Mouse (Mus musculus): ENCODE measurements around the gene Ptp4a2. TPM values are rescaled to one million over a fixed set of nuclear protein-coding genes. Genes with fewer than 3 reads are reported as not detected.
"Not testable (repeated sequence)": the region's sequence is repeated elsewhere in the genome, so short reads cannot be mapped to it uniquely, and the experiment has no call there.

The Ptp4a2 gene
- polyA plus RNA-seq, 1 experiment from 2014 or later = 224 TPM

- 88% methylated on average over 3 of the region's 3 CpGs for WGBS
- Histone ChIP-seq H3K9me3 (ENCODE audit: control insufficient read depth, low read length) (no peaks in the 10 kb centered on the region), H3K36me3 (ENCODE audit: control insufficient read depth, insufficient read depth, low read length) (no peaks in the 10 kb centered on the region), H3K27me3 (replicated peaks; ENCODE audit: control insufficient read depth, insufficient read depth, low read length) (no peaks in the 10 kb centered on the region), H3K4me2 (ENCODE audit: low read length) (no peak overlapping the region), H3K27ac (ENCODE audit: low read depth, low read length) (no peak overlapping the region), H3K4me1 (ENCODE audit: control insufficient read depth, insufficient read depth, low read depth, low read length) (no peaks in the 10 kb centered on the region), H3K9ac (ENCODE audit: low read depth, low read length) (no peak overlapping the region), H3K4me3 (ENCODE audit: low read length) (no peak overlapping the region)
- ATAC-seq = no peak
These were observed 43.6 kb downstream of the Ptp4a2 start for GRCm38 (mm10) chr4:129854615-129855014.

- H3K4me3 ChIP-seq (ENCODE audit: low read length) = no peak overlapping the region
- H3K4me2 ChIP-seq (ENCODE audit: low read length) = no peak overlapping the region
- no peaks in the 10 kb centered on the region for H3K36me3 ChIP-seq (ENCODE audit: control insufficient read depth, insufficient read depth, low read length)
- no peaks in the 10 kb centered on the region for H3K4me1 ChIP-seq (ENCODE audit: control insufficient read depth, insufficient read depth, low read depth, low read length)
- no peak overlapping the region for H3K27ac ChIP-seq (ENCODE audit: low read depth, low read length)
- H3K9ac ChIP-seq (ENCODE audit: low read depth, low read length) = no peak overlapping the region
- H3K27me3 ChIP-seq (replicated peaks; ENCODE audit: control insufficient read depth, insufficient read depth, low read length) = no peaks in the 10 kb centered on the region
- WGBS = 73% methylated on average over 16 of the region's 16 CpGs
- H3K9me3 ChIP-seq (ENCODE audit: control insufficient read depth, low read length) = no peaks in the 10 kb centered on the region
- no peak for ATAC-seq
These were observed 44.3 kb downstream of the Ptp4a2 start for GRCm38 (mm10) chr4:129855051-129855970.

GRCm38 (mm10) chr4:129860456-129860855 lies 49.4 kb downstream of the Ptp4a2 start:
- no peak overlapping the region for H3K4me2 ChIP-seq (ENCODE audit: low read length)
- H3K9ac ChIP-seq (ENCODE audit: low read depth, low read length) = no peak overlapping the region
- no peak overlapping the region for H3K4me3 ChIP-seq (ENCODE audit: low read length)
- no peak for ATAC-seq
- H3K4me1 ChIP-seq (ENCODE audit: control insufficient read depth, insufficient read depth, low read depth, low read length) = no peaks in the 10 kb centered on the region
- H3K9me3 ChIP-seq (ENCODE audit: control insufficient read depth, low read length) = no peaks in the 10 kb centered on the region
- H3K27ac ChIP-seq (ENCODE audit: low read depth, low read length) = no peak overlapping the region
- no peaks in the 10 kb centered on the region for H3K27me3 ChIP-seq (replicated peaks; ENCODE audit: control insufficient read depth, insufficient read depth, low read length)
- no peaks in the 10 kb centered on the region for H3K36me3 ChIP-seq (ENCODE audit: control insufficient read depth, insufficient read depth, low read length)
- 94% methylated on average over 9 of the region's 9 CpGs for WGBS

- no peak for ATAC-seq
- no peak overlapping the region for H3K4me3 ChIP-seq (ENCODE audit: low read length)
- no peak overlapping the region for H3K9ac ChIP-seq (ENCODE audit: low read depth, low read length)
- no peaks in the 10 kb centered on the region for H3K9me3 ChIP-seq (ENCODE audit: control insufficient read depth, low read length)
- no peaks in the 10 kb centered on the region for H3K27me3 ChIP-seq (replicated peaks; ENCODE audit: control insufficient read depth, insufficient read depth, low read length)
- no peak overlapping the region for H3K4me2 ChIP-seq (ENCODE audit: low read length)
- H3K27ac ChIP-seq (ENCODE audit: low read depth, low read length) = no peak overlapping the region
- no peaks in the 10 kb centered on the region for H3K36me3 ChIP-seq (ENCODE audit: control insufficient read depth, insufficient read depth, low read length)
- no peaks in the 10 kb centered on the region for H3K4me1 ChIP-seq (ENCODE audit: control insufficient read depth, insufficient read depth, low read depth, low read length)
- 86% methylated on average over 8 of the region's 8 CpGs for WGBS
These were observed 50.4 kb downstream of the Ptp4a2 start for GRCm38 (mm10) chr4:129861400-129861799.

- H3K4me2 ChIP-seq (ENCODE audit: low read length) = no peak overlapping the region
- H3K4me3 ChIP-seq (ENCODE audit: low read length) = no peak overlapping the region
- WGBS = 87% methylated on average over 3 of the region's 3 CpGs
- H3K27ac ChIP-seq (ENCODE audit: low read depth, low read length) = no peak overlapping the region
- no peaks in the 10 kb centered on the region for H3K36me3 ChIP-seq (ENCODE audit: control insufficient read depth, insufficient read depth, low read length)
- no peak overlapping the region for H3K9ac ChIP-seq (ENCODE audit: low read depth, low read length)
- ATAC-seq = no peak
- no peaks in the 10 kb centered on the region for H3K9me3 ChIP-seq (ENCODE audit: control insufficient read depth, low read length)
- H3K4me1 ChIP-seq (ENCODE audit: control insufficient read depth, insufficient read depth, low read depth, low read length) = no peaks in the 10 kb centered on the region
- H3K27me3 ChIP-seq (replicated peaks; ENCODE audit: control insufficient read depth, insufficient read depth, low read length) = no peaks in the 10 kb centered on the region
These were observed 51.3 kb downstream of the Ptp4a2 start for GRCm38 (mm10) chr4:129862357-129862756.

- not testable (repeated sequence) for H3K4me3 ChIP-seq (ENCODE audit: low read length); ATAC-seq; H3K36me3 ChIP-seq (ENCODE audit: control insufficient read depth, insufficient read depth, low read length); H3K9me3 ChIP-seq (ENCODE audit: control insufficient read depth, low read length); H3K9ac ChIP-seq (ENCODE audit: low read depth, low read length); H3K4me2 ChIP-seq (ENCODE audit: low read length); H3K27me3 ChIP-seq (replicated peaks; ENCODE audit: control insufficient read depth, insufficient read depth, low read length); H3K4me1 ChIP-seq (ENCODE audit: control insufficient read depth, insufficient read depth, low read depth, low read length); H3K27ac ChIP-seq (ENCODE audit: low read depth, low read length)
- 98% methylated on average over 5 of the region's 5 CpGs for WGBS
These were observed 55.2 kb downstream of the Ptp4a2 start for GRCm38 (mm10) chr4:129866171-129866570.

- Histone ChIP-seq H3K36me3 (ENCODE audit: control insufficient read depth, insufficient read depth, low read length) (no peaks in the 10 kb centered on the region), H3K27me3 (replicated peaks; ENCODE audit: control insufficient read depth, insufficient read depth, low read length) (no peaks in the 10 kb centered on the region), H3K9me3 (ENCODE audit: control insufficient read depth, low read length) (no peaks in the 10 kb centered on the region), H3K27ac (ENCODE audit: low read depth, low read length) (no peak overlapping the region), H3K4me3 (ENCODE audit: low read length) (no peak overlapping the region), H3K4me1 (ENCODE audit: control insufficient read depth, insufficient read depth, low read depth, low read length) (no peaks in the 10 kb centered on the region), H3K9ac (ENCODE audit: low read depth, low read length) (no peak overlapping the region), H3K4me2 (ENCODE audit: low read length) (no peak overlapping the region)
- no peak for ATAC-seq
- WGBS = 65% methylated on average over 6 of the region's 6 CpGs
These were observed 57.2 kb downstream of the Ptp4a2 start for GRCm38 (mm10) chr4:129868211-129868610.

- Histone ChIP-seq H3K4me3 (ENCODE audit: low read length) (no peak overlapping the region), H3K9me3 (ENCODE audit: control insufficient read depth, low read length) (no peaks in the 10 kb centered on the region), H3K9ac (ENCODE audit: low read depth, low read length) (no peak overlapping the region), H3K4me1 (ENCODE audit: control insufficient read depth, insufficient read depth, low read depth, low read length) (no peaks in the 10 kb centered on the region), H3K4me2 (ENCODE audit: low read length) (no peak overlapping the region), H3K27ac (ENCODE audit: low read depth, low read length) (no peak overlapping the region), H3K36me3 (ENCODE audit: control insufficient read depth, insufficient read depth, low read length) (no peaks in the 10 kb centered on the region), H3K27me3 (replicated peaks; ENCODE audit: control insufficient read depth, insufficient read depth, low read length) (no peaks in the 10 kb centered on the region)
- ATAC-seq = no peak
- 86% methylated on average over 6 of the region's 6 CpGs for WGBS
These were observed 59.5 kb downstream of the Ptp4a2 start for GRCm38 (mm10) chr4:129870483-129870882.

- Histone ChIP-seq H3K27me3 (replicated peaks; ENCODE audit: control insufficient read depth, insufficient read depth, low read length) (no peaks in the 10 kb centered on the region), H3K27ac (ENCODE audit: low read depth, low read length) (no peak overlapping the region), H3K36me3 (ENCODE audit: control insufficient read depth, insufficient read depth, low read length) (no peaks in the 10 kb centered on the region), H3K4me2 (ENCODE audit: low read length) (no peak overlapping the region), H3K9me3 (ENCODE audit: control insufficient read depth, low read length) (no peaks in the 10 kb centered on the region), H3K9ac (ENCODE audit: low read depth, low read length) (no peak overlapping the region), H3K4me1 (ENCODE audit: control insufficient read depth, insufficient read depth, low read depth, low read length) (peaks cover 6% of the 10 kb centered on the region), H3K4me3 (ENCODE audit: low read length) (no peak overlapping the region)
- WGBS = 85% methylated on average over 9 of the region's 9 CpGs
- no peak for ATAC-seq
These were observed 61.4 kb downstream of the Ptp4a2 start for GRCm38 (mm10) chr4:129872376-129872922.

All from hindbrain, embryonic 16.5 days (tissue).